Mouse (Mus musculus): Measurements from ENCODE around the gene Aurkaip1.

GRCm38 (mm10) chr4:155837404-155838010, 6.4 kb downstream of the Aurkaip1 start:
- no peak for TF ChIP-seq CTCF (IDR thresholded peaks at IDR 0.05)
- no peak for TF ChIP-seq EP300 (IDR thresholded peaks at IDR 0.05; ENCODE audit: insufficient read depth, low read depth, low read length)
